ENCODE assay signal across 22 mouse cellular contexts in the genomic region with DNA sequence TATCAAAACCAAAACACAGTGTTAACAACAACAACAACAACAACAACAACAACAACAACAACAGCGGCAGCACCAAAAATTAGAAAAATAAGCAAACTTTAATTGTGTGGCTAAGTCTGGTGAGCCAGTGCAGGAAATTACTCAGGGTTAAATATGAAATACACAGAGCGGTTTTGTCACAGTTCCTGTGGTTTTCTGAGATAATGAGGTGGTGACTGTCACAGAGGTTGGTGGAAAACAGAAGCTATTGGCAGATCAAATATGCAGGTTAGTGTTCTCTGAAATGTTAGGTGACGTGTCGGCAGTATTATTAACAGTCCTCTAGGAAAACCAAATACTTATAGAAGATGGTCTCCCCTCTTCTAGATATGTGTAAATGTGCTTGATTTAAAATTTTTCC. TPM values are rescaled to one million over a fixed set of nuclear protein-coding genes. Genes with fewer than 3 reads are reported as not detected.
DNase-seq lines count a peak whose midpoint lies in the region; ATAC-seq lines count a peak whose summit lies in the region.
"Had no signal": no experiment of that assay in that cellular context is flagged by ENCODE, and none has a peak within 500 bp of the region (broad histone marks: within the 10 kb centered on the region; RNA-seq: fewer than 3 reads in every experiment).

No protein-coding gene starts in this region.

- DNase-seq in 416B (ENCODE audit: low read depth) = peak; percentile 58
- DNase-seq in thymus, postnatal 10 days (ENCODE audit: low spot score in 2 of 2) = no peak
- no peak for DNase-seq in cerebellum, adult 8-10 months
- no peak for DNase-seq in left cerebral cortex, postnatal 4 days
- DNase-seq: adrenal gland, postnatal 10 days; adrenal gland, postnatal 36 days; cerebellum, adult 18-20 months; cerebellum, adult 9-11 months; cerebellum, postnatal 25 days; gastrocnemius, postnatal 10 days; gastrocnemius, postnatal 36 days; heart, adult 11 months had no signal

- intact Hi-C loops in left cerebral cortex, postnatal 4 days (cut with DNase I) = no loop called here

- ATAC-seq in common myeloid progenitor, adult 5-6 weeks (replicated peaks; ENCODE audit: low read depth, poor library complexity, severe bottlenecking) = peak; percentile 97
- 0 out of 2 replicates have a peak, but pooled peaks have one; percentile 33 for ATAC-seq in megakaryocyte, adult 5-6 weeks (ENCODE audit: poor library complexity, severe bottlenecking)
- ATAC-seq: CD4-positive, CD25-positive, alpha-beta regulatory T cell, adult 4 months; forebrain, embryonic 13.5 days; forebrain, embryonic 16.5 days; hindbrain, postnatal 0 days; inflammation-experienced regulatory T-cells, adult 6 months; intestine, embryonic 16.5 days; Patski had no signal

RNA-seq across cellular contexts. Expression of a gene that starts 11.4 kb away (rescaled TPM):
- not detected in 2 replicates for total RNA-seq in common myeloid progenitor, adult 5-6 weeks (2017)
- not detected in 2 replicates for total RNA-seq in megakaryocyte, adult 5-6 weeks (2015)
- not detected in 2 replicates for total RNA-seq in megakaryocyte, adult 5-6 weeks (2017)
- 10 to 100 TPM; 20.8 to 27.1 TPM for total RNA-seq in left cerebral cortex, postnatal 4 days (2021)
- total RNA-seq: gastrocnemius, adult 18-20 months; gastrocnemius, postnatal 36 days had no signal

Comparison
In these comparisons a context has a peak if more than half of its experiments do, and no peak if none do; other contexts are left out.
1. RNA of a gene that starts 11.4 kb away (total RNA-seq): 20.8 to 27.1 TPM in left cerebral cortex, postnatal 4 days; not detected in common myeloid progenitor, adult 5-6 weeks and not detected in megakaryocyte, adult 5-6 weeks; every median in the first group is over 10 times any median in the second.